Mouse (Mus musculus) ES-E14 (cell line): ENCODE measurements at regions not wholly inside any gene's neighbourhood (a gene's known extent, or its start where the extent isn't known, plus 50 kb on each side); places are given as distances from the start of the nearest gene placed in this dataset.

Experiments
- DNase-seq: peaks from one replicate; pipeline ENCODE4 v3.0.0-alpha.2; 2013; ENCODE audit warnings: low read depth, low spot score
- H3K27ac ChIP-seq: 2 replicates; pipeline ENCODE4 v1.5.1; 2012; ENCODE audit warnings: low read depth, mild to moderate bottlenecking, low read length, moderate library complexity, mixed read lengths; ENCODE audit not compliant: poor library complexity, insufficient read depth, severe bottlenecking
- H3K36me3 ChIP-seq: 2 replicates; pipeline ENCODE4 v1.6.1; 2012; ENCODE audit warnings: mild to moderate bottlenecking, low read length, moderate library complexity, mixed read lengths; ENCODE audit not compliant: control insufficient read depth, poor library complexity, insufficient read depth, severe bottlenecking
- H3K4me1 ChIP-seq, 2 experiments: fragments of 150-350 bp in 1 of 2; sonication (generic) in 1 of 2; 2 replicates each; pipeline ENCODE4 v1.6.1; 2012; ENCODE audit warnings: low read length in 2 of 2, mild to moderate bottlenecking in 1 of 2, mixed read lengths in 1 of 2; ENCODE audit not compliant: control insufficient read depth in 2 of 2, insufficient read depth in 2 of 2, poor library complexity in 1 of 2
- H3K4me3 ChIP-seq, 2 experiments: fragments of 150-350 bp in 1 of 2; sonication (generic) in 1 of 2; 2 replicates each; pipeline ENCODE4 v1.5.1; 2012; ENCODE audit warnings: low read length in 2 of 2, low read depth in 1 of 2, mild to moderate bottlenecking in 1 of 2, mixed read lengths in 1 of 2; ENCODE audit not compliant: insufficient read depth in 1 of 2, poor library complexity in 1 of 2, severe bottlenecking in 1 of 2
- H3K9ac ChIP-seq: 2 replicates; pipeline ENCODE4 v1.6.1; 2012; ENCODE audit warnings: low read depth, mild to moderate bottlenecking, low read length, mixed read lengths; ENCODE audit not compliant: poor library complexity, insufficient read depth, severe bottlenecking
- H3K9me3 ChIP-seq: fragments of 150-350 bp; sonication (generic); 2 replicates; pipeline ENCODE4 v1.6.1; 2012; ENCODE audit warnings: low read depth, mild to moderate bottlenecking, low read length; ENCODE audit not compliant: control insufficient read depth, insufficient read depth
- CHD2 ChIP-seq: IDR thresholded peaks from 2 replicates; pipeline ENCODE4 v1.6.1; 2014; ENCODE audit warnings: mild to moderate bottlenecking, low read depth, low read length, inconsistent platforms
- HCFC1 ChIP-seq: IDR thresholded peaks from 2 replicates; pipeline ENCODE4 v1.6.1; 2012; ENCODE audit warnings: low read length, inconsistent platforms, borderline replicate concordance; ENCODE audit not compliant: insufficient read depth
- MAFK ChIP-seq: IDR thresholded peaks from 2 replicates; pipeline ENCODE4 v1.6.1; 2014; ENCODE audit warnings: mild to moderate bottlenecking, low read depth, low read length, inconsistent platforms; ENCODE audit not compliant: insufficient read depth
- ZC3H11A ChIP-seq: IDR thresholded peaks from 2 replicates; pipeline ENCODE4 v1.6.1; 2012; ENCODE audit warnings: low read depth, mild to moderate bottlenecking, inconsistent platforms, low read length, borderline replicate concordance
- ZNF384 ChIP-seq: IDR thresholded peaks from 2 replicates; pipeline ENCODE4 v1.6.1; 2012; ENCODE audit warnings: low read depth, low read length, inconsistent platforms
- in situ Hi-C, 2 experiments: fragments of 600-800 bp; cut with MboI; formaldehyde crosslinking; loops; one replicate each; pipeline ENCODE4 v1.15.1; 2025; ENCODE audit warnings: low sequenced_read_pairs in 2 of 2, inconsistent platforms in 1 of 2; ENCODE audit not compliant: unreplicated experiment in 2 of 2

DNA sequence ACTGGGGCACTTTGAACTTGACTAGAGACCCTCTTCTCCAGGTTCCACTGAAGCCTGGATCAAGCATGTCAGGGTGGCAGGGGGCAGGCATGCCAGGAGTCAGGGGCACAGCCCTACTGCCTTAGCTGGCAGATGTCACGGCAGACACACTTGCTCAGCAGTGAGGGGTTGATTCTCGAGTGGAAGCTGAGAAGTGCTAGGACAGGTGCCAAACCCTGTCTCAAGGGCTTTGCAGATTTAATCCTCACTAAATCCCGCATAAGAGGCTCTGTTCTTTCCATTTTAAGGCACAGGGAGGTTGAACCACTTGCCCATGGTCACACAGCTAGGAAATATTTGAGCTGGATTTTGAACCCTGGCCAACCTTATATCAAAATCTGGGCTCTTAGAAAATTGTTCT is 223.5 kb upstream of the Mvb12b start:
- H3K4me1 ChIP-seq, result no peaks in the 10 kb centered on the region
- H3K9ac ChIP-seq, result no peak overlapping the region
- DNase-seq, result no peak
- TF ChIP-seq ZC3H11A (no peak), MAFK (no peak), ZNF384 (no peak), HCFC1 (no peak), CHD2 (no peak)
- no peaks in the 10 kb centered on the region for H3K9me3 ChIP-seq
- no peak overlapping the region for H3K4me3 ChIP-seq
- H3K27ac ChIP-seq, result no peak overlapping the region
- no peaks in the 10 kb centered on the region for H3K36me3 ChIP-seq
- in situ Hi-C loops, result no loop called here

DNA sequence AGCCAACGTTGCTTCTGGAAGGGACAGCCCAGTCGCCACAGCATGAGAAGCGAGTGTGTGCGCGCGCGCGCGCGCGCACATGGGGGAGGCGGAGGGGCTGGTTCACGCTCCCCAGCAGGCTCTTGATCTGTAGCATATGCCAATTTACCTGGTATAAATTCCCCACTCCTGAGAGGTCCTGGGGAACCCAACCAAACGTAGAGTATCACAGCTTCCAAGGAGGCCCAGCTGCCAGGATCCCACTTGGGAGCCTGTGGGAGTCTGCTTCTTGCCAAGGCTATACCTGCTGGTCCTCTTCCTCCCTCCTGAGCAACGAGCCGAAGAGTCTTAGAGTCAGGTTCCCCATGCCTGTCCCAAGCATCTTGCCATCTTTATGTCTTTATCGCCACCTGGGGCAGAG is 222.8 kb upstream of the Mvb12b start:
- Histone ChIP-seq H3K4me1 (no peaks in the 10 kb centered on the region), H3K4me3 (no peak overlapping the region), H3K27ac (no peak overlapping the region), H3K9ac (no peak overlapping the region), H3K36me3 (no peaks in the 10 kb centered on the region), H3K9me3 (no peaks in the 10 kb centered on the region)
- TF ChIP-seq ZC3H11A, result no peak
- no peak for TF ChIP-seq MAFK
- in situ Hi-C loops, result no loop called here
- DNase-seq, result no peak

DNA sequence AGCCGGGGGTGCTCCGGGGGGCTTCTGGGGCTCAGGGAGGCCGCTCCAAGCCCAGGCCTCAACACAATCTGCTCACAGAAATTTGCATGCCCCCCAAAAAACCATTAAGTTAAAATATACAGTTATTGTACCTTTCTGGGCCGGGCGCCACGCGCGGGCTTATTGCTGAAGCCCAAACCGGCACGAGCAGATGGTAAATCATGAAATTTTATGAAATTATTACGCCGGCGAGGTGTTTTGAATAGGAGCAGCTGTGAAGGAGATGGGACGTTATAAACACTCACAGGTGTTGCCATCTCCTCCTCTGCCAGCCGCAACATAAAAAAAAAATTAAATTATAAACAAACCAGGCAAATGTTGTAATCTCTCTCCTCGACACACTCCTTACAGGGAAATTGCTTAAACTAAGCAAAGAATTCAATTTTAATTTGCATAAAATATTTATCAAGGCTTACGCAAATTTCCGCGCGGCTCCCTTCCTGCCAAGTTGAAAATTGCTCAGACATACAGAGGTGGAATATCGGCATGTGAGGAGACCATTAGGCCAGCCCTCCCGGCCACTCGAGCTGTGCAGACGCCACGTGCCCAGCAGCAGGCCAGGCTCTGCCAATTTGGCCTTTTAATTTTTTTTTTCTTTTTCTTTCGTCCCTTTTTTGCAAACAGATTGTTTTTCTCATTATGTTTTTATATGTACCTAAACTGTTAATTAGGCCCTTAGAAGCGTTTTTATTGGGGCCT is 220.0 kb upstream of the Mvb12b start:
- no peaks in the 10 kb centered on the region for H3K4me1 ChIP-seq
- TF ChIP-seq MAFK (no peak), ZC3H11A (no peak), HCFC1 (no peak), ZNF384 (no peak), CHD2 (no peak)
- no peak overlapping the region for H3K27ac ChIP-seq
- no peaks in the 10 kb centered on the region for H3K9me3 ChIP-seq
- H3K4me3 ChIP-seq, result no peak overlapping the region
- in situ Hi-C loops, result no loop called here
- no peak for DNase-seq
- no peak overlapping the region for H3K9ac ChIP-seq
- no peaks in the 10 kb centered on the region for H3K36me3 ChIP-seq

DNA sequence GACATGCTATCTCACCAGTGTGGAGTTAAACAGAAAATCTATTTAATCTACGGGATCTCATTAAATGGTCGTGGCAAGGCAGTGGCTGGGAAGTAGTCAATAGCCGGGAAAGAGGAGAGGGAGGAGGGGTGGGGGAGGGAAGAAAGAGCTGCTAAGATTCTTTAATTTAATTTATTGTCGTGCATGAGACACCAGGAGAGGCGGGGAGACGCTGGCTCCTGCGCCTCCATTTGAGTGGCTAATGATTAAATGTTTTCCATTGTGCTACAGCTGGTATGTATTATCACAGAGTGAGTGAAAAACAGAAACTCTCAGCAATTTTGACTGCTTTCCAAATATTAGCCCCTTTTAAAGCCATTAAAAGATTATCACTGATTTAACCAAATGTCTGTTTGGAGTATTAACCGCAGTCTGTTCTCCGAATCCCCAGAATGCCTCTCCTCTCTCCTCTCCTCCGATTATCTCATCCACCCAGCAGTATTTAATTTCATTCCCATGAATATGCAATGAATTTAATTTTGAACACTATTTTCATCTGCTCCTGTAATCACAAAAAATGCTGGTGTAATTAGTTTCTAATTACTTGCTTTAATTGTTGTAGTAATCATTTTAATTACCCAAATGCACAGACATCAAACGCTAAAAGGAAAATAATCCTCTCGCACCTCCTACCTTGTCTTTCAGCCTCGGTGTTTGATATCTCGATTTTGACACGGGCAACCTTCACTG is 219.3 kb upstream of the Mvb12b start:
- Histone ChIP-seq H3K4me3 (no peak overlapping the region), H3K9ac (no peak overlapping the region), H3K9me3 (no peaks in the 10 kb centered on the region), H3K27ac (no peak overlapping the region), H3K36me3 (no peaks in the 10 kb centered on the region), H3K4me1 (no peaks in the 10 kb centered on the region)
- no peak for DNase-seq
- in situ Hi-C loops, result no loop called here
- TF ChIP-seq ZC3H11A, result no peak
- no peak for TF ChIP-seq HCFC1
- TF ChIP-seq ZNF384, result no peak

DNA sequence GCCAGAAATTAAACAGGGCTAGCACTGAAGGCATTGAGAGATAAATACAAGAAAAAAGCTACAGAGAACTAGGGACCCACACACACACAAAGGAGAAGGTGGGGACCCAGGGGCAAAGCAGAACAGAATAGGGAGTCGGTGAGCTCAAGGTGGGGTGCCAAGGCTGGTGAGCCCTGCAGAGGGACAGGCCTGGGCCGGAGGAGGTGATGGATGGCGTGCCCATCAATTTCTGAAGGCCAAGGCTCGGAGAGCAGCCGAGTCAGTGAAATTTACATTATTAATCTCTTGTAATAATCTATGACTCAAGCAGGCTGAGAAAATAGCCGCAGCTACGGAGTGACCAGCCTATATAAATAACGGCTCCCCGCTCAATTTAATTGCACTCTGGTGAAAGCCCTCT is 218.5 kb upstream of the Mvb12b start:
- H3K4me1 ChIP-seq, result no peaks in the 10 kb centered on the region
- no peak overlapping the region for H3K4me3 ChIP-seq
- no peak for TF ChIP-seq ZC3H11A
- TF ChIP-seq ZNF384, result no peak
- no peaks in the 10 kb centered on the region for H3K9me3 ChIP-seq
- in situ Hi-C loops, result no loop called here
- no peaks in the 10 kb centered on the region for H3K36me3 ChIP-seq
- H3K27ac ChIP-seq, result no peak overlapping the region
- no peak for DNase-seq
- H3K9ac ChIP-seq, result no peak overlapping the region
